Mouse (Mus musculus) hindbrain, embryonic 10.5 days (tissue): ENCODE measurements at regions not wholly inside any gene's neighbourhood (a gene's known extent, or its start where the extent isn't known, plus 50 kb on each side); places are given as distances from the start of the nearest gene placed in this dataset.

Experiments
- DNase-seq: peaks from one replicate; pipeline ENCODE4 v3.0.0-alpha.2; 2017; ENCODE audit warnings: low spot score
- H3K27ac ChIP-seq: fragments of 300-500 bp; sonication (generic); 2 replicates; pipeline ENCODE4 v1.5.1; 2016; ENCODE audit warnings: mild to moderate bottlenecking, moderate library complexity
- H3K27me3 ChIP-seq: fragments of 300-500 bp; sonication (generic); 2 replicates; pipeline ENCODE4 v1.6.1; 2016; ENCODE audit warnings: mild to moderate bottlenecking; ENCODE audit not compliant: poor library complexity, insufficient read depth, severe bottlenecking
- H3K36me3 ChIP-seq: fragments of 300-500 bp; sonication (generic); 2 replicates; pipeline ENCODE4 v1.6.1; 2016; ENCODE audit warnings: mild to moderate bottlenecking, moderate library complexity
- H3K4me1 ChIP-seq: fragments of 300-500 bp; sonication (generic); replicated peaks from 2 replicates; pipeline ENCODE4 v1.6.1; 2016; ENCODE audit warnings: mild to moderate bottlenecking
- H3K4me3 ChIP-seq: fragments of 300-500 bp; sonication (generic); 2 replicates; pipeline ENCODE4 v1.5.1; 2016; ENCODE audit warnings: mild to moderate bottlenecking, moderate library complexity
- H3K9me3 ChIP-seq: fragments of 300-500 bp; sonication (generic); 2 replicates; pipeline ENCODE4 v1.6.1; 2016; ENCODE audit warnings: mild to moderate bottlenecking, moderate library complexity
- WGBS: fragments of 180-500 bp; shearing (Covaris S2); methylation state at CpG from one replicate; pipeline ENCODE4 v1.1.7; 2016; 5-methylcytosine and 5-hydroxymethylcytosine counted together

GRCm38 (mm10) chr4:152724741-152725140 is 247.1 kb upstream of the Kcnab2 start:
- no peak overlapping the region for H3K4me3 ChIP-seq
- H3K27ac ChIP-seq = peak overlapping the region; percentile 16; the same call in 1 of the 2 replicates
- 77% methylated on average over 7 of the region's 7 CpGs for WGBS

GRCm38 (mm10) chr4:152724026-152724425 is 246.4 kb upstream of the Kcnab2 start:
- Histone ChIP-seq H3K27ac (no peak overlapping the region), H3K9me3 (no peaks in the 10 kb centered on the region), H3K4me3 (no peak overlapping the region), H3K36me3 (no peaks in the 10 kb centered on the region), H3K4me1 (peaks cover 28% of the 10 kb centered on the region), H3K27me3 (no peaks in the 10 kb centered on the region)
- 79% methylated on average over 10 of the region's 10 CpGs for WGBS
- no peak for DNase-seq

More at GRCm38 (mm10) chr4:152724741-152725140, 247.1 kb upstream of the Kcnab2 start:
- no peak for DNase-seq
- Histone ChIP-seq H3K9me3 (no peaks in the 10 kb centered on the region), H3K36me3 (no peaks in the 10 kb centered on the region), H3K27me3 (no peaks in the 10 kb centered on the region), H3K4me1 (peaks cover 28% of the 10 kb centered on the region)

- H3K27me3 ChIP-seq = no peaks in the 10 kb centered on the region
- no peak overlapping the region for H3K27ac ChIP-seq
- no peaks in the 10 kb centered on the region for H3K36me3 ChIP-seq
- H3K9me3 ChIP-seq = no peaks in the 10 kb centered on the region
- WGBS = 93% methylated on average over 8 of the region's 8 CpGs
- peaks cover 21% of the 10 kb centered on the region for H3K4me1 ChIP-seq
- no peak for DNase-seq
- H3K4me3 ChIP-seq = no peak overlapping the region
Observed at GRCm38 (mm10) chr4:152720528-152720927, 242.9 kb upstream of the Kcnab2 start.

- WGBS = 88% methylated on average over 15 of the region's 15 CpGs
- Histone ChIP-seq H3K9me3 (no peaks in the 10 kb centered on the region), H3K27me3 (no peaks in the 10 kb centered on the region), H3K36me3 (no peaks in the 10 kb centered on the region), H3K27ac (no peak overlapping the region), H3K4me1 (peaks cover 11% of the 10 kb centered on the region), H3K4me3 (no peak overlapping the region)
- DNase-seq = no peak
Observed at GRCm38 (mm10) chr4:152719416-152720127, 241.9 kb upstream of the Kcnab2 start.

- 92% methylated on average over 5 of the region's 5 CpGs for WGBS
- no peak overlapping the region for H3K4me3 ChIP-seq
- DNase-seq = no peak
- H3K9me3 ChIP-seq = no peaks in the 10 kb centered on the region
- no peaks in the 10 kb centered on the region for H3K4me1 ChIP-seq
- no peaks in the 10 kb centered on the region for H3K36me3 ChIP-seq
- no peak overlapping the region for H3K27ac ChIP-seq
- no peaks in the 10 kb centered on the region for H3K27me3 ChIP-seq
Observed at GRCm38 (mm10) chr4:152710339-152710738, 232.7 kb upstream of the Kcnab2 start.

- no peak overlapping the region for H3K27ac ChIP-seq
- peaks cover 4% of the 10 kb centered on the region; the same call in 1 of the 2 replicates for H3K9me3 ChIP-seq
- 78% methylated on average over 7 of the region's 7 CpGs for WGBS
- no peaks in the 10 kb centered on the region for H3K36me3 ChIP-seq
- DNase-seq = no peak
- peaks cover 26% of the 10 kb centered on the region for H3K4me1 ChIP-seq
- no peak overlapping the region for H3K4me3 ChIP-seq
- H3K27me3 ChIP-seq = no peaks in the 10 kb centered on the region
Observed at GRCm38 (mm10) chr4:152700217-152700616, 222.5 kb upstream of the Kcnab2 start.

- H3K27me3 ChIP-seq = no peaks in the 10 kb centered on the region
- H3K4me3 ChIP-seq = peak overlapping the region; percentile 18; the same call in 1 of the 2 replicates
- H3K36me3 ChIP-seq = no peaks in the 10 kb centered on the region
- WGBS = 45% methylated on average over 22 of the region's 22 CpGs
- peaks cover 4% of the 10 kb centered on the region; the same call in 1 of the 2 replicates for H3K9me3 ChIP-seq
- H3K4me1 ChIP-seq = peaks cover 43% of the 10 kb centered on the region
- DNase-seq = peak; percentile 64
- H3K27ac ChIP-seq = peak overlapping the region; percentile 78
Observed at GRCm38 (mm10) chr4:152697247-152697960, 219.7 kb upstream of the Kcnab2 start.

- no peaks in the 10 kb centered on the region for H3K9me3 ChIP-seq
- H3K36me3 ChIP-seq = no peaks in the 10 kb centered on the region
- peaks cover 28% of the 10 kb centered on the region for H3K4me1 ChIP-seq
- WGBS = 65% methylated on average over 12 of the region's 12 CpGs
- H3K27ac ChIP-seq = no peak overlapping the region; the same call in 1 of the 2 replicates
- no peaks in the 10 kb centered on the region for H3K27me3 ChIP-seq
- DNase-seq = no peak
- H3K4me3 ChIP-seq = no peak overlapping the region
Observed at GRCm38 (mm10) chr4:152691735-152692134, 214.1 kb upstream of the Kcnab2 start.

GRCm38 (mm10) chr4:152691302-152691701 is 213.6 kb upstream of the Kcnab2 start:
- 84% methylated on average over 13 of the region's 13 CpGs for WGBS
- Histone ChIP-seq H3K36me3 (no peaks in the 10 kb centered on the region), H3K27ac (no peak overlapping the region; the same call in 1 of the 2 replicates), H3K4me1 (peaks cover 28% of the 10 kb centered on the region), H3K27me3 (no peaks in the 10 kb centered on the region), H3K4me3 (no peak overlapping the region), H3K9me3 (no peaks in the 10 kb centered on the region)
- DNase-seq = no peak

GRCm38 (mm10) chr4:152690766-152691165 is 213.1 kb upstream of the Kcnab2 start:
- peaks cover 33% of the 10 kb centered on the region for H3K4me1 ChIP-seq
- 95% methylated on average over 4 of the region's 4 CpGs for WGBS

GRCm38 (mm10) chr4:152689831-152690230 is 212.2 kb upstream of the Kcnab2 start:
- no peak for DNase-seq
- 81% methylated on average over 9 of the region's 9 CpGs for WGBS
- H3K9me3 ChIP-seq = no peaks in the 10 kb centered on the region
- no peaks in the 10 kb centered on the region for H3K27me3 ChIP-seq
- no peak overlapping the region for H3K27ac ChIP-seq
- no peaks in the 10 kb centered on the region for H3K36me3 ChIP-seq
- peaks cover 31% of the 10 kb centered on the region for H3K4me1 ChIP-seq
- H3K4me3 ChIP-seq = no peak overlapping the region

More at GRCm38 (mm10) chr4:152690766-152691165, 213.1 kb upstream of the Kcnab2 start:
- H3K4me3 ChIP-seq = no peak overlapping the region
- no peaks in the 10 kb centered on the region for H3K36me3 ChIP-seq
- 0 out of 2 replicates have a peak overlapping the region, but pooled peaks have one; percentile 41 for H3K27ac ChIP-seq
- H3K9me3 ChIP-seq = no peaks in the 10 kb centered on the region
- no peaks in the 10 kb centered on the region for H3K27me3 ChIP-seq
- no peak for DNase-seq

- Histone ChIP-seq H3K9me3 (peaks cover 15% of the 10 kb centered on the region; the same call in 1 of the 2 replicates), H3K27ac (no peak overlapping the region), H3K4me1 (peaks cover 16% of the 10 kb centered on the region), H3K4me3 (no peak overlapping the region), H3K27me3 (no peaks in the 10 kb centered on the region), H3K36me3 (no peaks in the 10 kb centered on the region)
- WGBS = 60% methylated on average over 12 of the region's 12 CpGs
- DNase-seq = no peak
Observed at GRCm38 (mm10) chr4:152686509-152687081, 208.9 kb upstream of the Kcnab2 start.

GRCm38 (mm10) chr4:152674140-152674539 is 196.5 kb upstream of the Kcnab2 start:
- H3K27me3 ChIP-seq = no peaks in the 10 kb centered on the region
- DNase-seq = peak; percentile 62
- H3K9me3 ChIP-seq = peaks cover 7% of the 10 kb centered on the region; the same call in 1 of the 2 replicates
- H3K36me3 ChIP-seq = no peaks in the 10 kb centered on the region
- H3K27ac ChIP-seq = peak overlapping the region; percentile 74
- H3K4me1 ChIP-seq = peaks cover 23% of the 10 kb centered on the region
- H3K4me3 ChIP-seq = no peak overlapping the region
- WGBS = 36% methylated on average over 11 of the region's 11 CpGs
